Mouse (Mus musculus) stomach, postnatal 0 days (tissue): ENCODE measurements around the gene Fgf18. TPM values are rescaled to one million over a fixed set of nuclear protein-coding genes. Genes with fewer than 3 reads are reported as not detected.

ENCODE experiments used
- ATAC-seq: fragments of 200-750 bp; cut with Nextera tagmentation; 2 replicates; pipeline ENCODE4 v1.8.0; 2017; ENCODE audit not compliant: low FRiP score, low TSS enrichment
- DNase-seq: peaks from one replicate; pipeline ENCODE4 v3.0.0-alpha.2; 2016; ENCODE audit warnings: low spot score
- H3K27ac ChIP-seq: fragments of 300-500 bp; sonication (generic); replicated peaks from 2 replicates; pipeline ENCODE4 v1.5.1; 2014; ENCODE audit warnings: mild to moderate bottlenecking, control low read depth
- H3K27me3 ChIP-seq: fragments of 300-500 bp; sonication (generic); 2 replicates; pipeline ENCODE4 v1.6.1; 2014; ENCODE audit warnings: low read length; ENCODE audit not compliant: control insufficient read depth, insufficient read depth
- H3K36me3 ChIP-seq: fragments of 300-500 bp; sonication (generic); 2 replicates; pipeline ENCODE4 v1.6.1; 2014; ENCODE audit warnings: low read length, mixed read lengths; ENCODE audit not compliant: control insufficient read depth, insufficient read depth
- H3K4me1 ChIP-seq: fragments of 300-500 bp; sonication (generic); replicated peaks from 2 replicates; pipeline ENCODE4 v1.6.1; 2014; ENCODE audit warnings: antibody characterized with exemption; ENCODE audit not compliant: control insufficient read depth, insufficient read depth
- H3K4me2 ChIP-seq: fragments of 300-500 bp; sonication (generic); replicated peaks from 2 replicates; pipeline ENCODE4 v1.6.1; 2014; ENCODE audit warnings: low read depth, mild to moderate bottlenecking, control low read depth, moderate library complexity
- H3K4me3 ChIP-seq: fragments of 300-500 bp; sonication (generic); 2 replicates; pipeline ENCODE4 v1.5.1; 2014; ENCODE audit warnings: low read depth, low read length, control low read depth
- H3K9ac ChIP-seq: fragments of 300-500 bp; sonication (generic); 2 replicates; pipeline ENCODE4 v1.6.1; 2014; ENCODE audit warnings: mild to moderate bottlenecking, low read length, control low read depth, mixed read lengths
- H3K9me3 ChIP-seq: fragments of 300-500 bp; sonication (generic); 2 replicates; pipeline ENCODE4 v1.6.1; 2016; ENCODE audit warnings: low read length; ENCODE audit not compliant: control insufficient read depth
- CTCF ChIP-seq: IDR thresholded peaks from 2 replicates; pipeline ENCODE4 v1.5.1; 2016; ENCODE audit warnings: antibody characterized with exemption, low read depth, mild to moderate bottlenecking, moderate library complexity
- EP300 ChIP-seq: optimal IDR thresholded peaks from 2 replicates; pipeline ENCODE3; 2016; ENCODE audit warnings: antibody characterized with exemption
- WGBS: fragments of 180-500 bp; shearing (Covaris S2); extraction: QIAGEN DNeasy Blood & Tissue Kit; methylation state at CpG from one replicate; pipeline ENCODE4 v1.1.7; 2014; 5-methylcytosine and 5-hydroxymethylcytosine counted together
- polyA plus RNA-seq: library from polyadenylated mRNA; unstranded; fragments of >200 nt; fragmentation: Nextera tagmentation; extraction: Ambion mirVana; gene quantifications from 2 replicates; pipeline ENCODE4 v1.2.1, GENCODE M21; 2015

Gene Fgf18
- polyA plus RNA-seq, 1 experiment from 2014 or later = 2.3 TPM

DNA sequence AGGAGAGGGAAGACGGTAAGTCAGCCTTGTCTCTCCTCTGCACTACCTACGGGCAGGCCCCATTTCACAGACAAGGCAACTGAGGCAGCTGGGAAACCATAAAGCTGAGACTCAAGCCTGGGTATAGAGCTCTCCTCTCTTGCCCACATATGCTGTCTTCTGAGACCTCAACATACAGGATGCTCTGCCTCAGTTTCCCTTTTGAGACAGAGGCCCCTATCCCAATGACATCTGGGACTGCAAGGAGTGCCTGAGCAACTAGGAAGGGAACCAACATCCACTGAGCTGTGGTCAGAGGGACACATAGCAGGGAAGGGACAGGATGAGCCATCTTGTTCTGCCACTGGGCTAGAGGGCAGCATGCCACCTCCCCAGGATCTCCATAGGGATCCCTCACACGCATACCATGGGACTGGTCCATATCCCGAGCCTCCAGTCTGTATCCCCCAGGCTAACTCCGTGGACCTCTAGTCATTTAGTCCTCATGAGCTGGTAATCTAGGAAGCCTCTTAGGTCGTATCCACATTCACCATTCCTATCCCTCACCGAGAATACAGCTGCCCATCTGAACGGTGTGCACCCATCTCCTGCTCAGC, 12.7 kb downstream of the Fgf18 start:
- TF ChIP-seq EP300 = no peak
- TF ChIP-seq CTCF = no peak
- WGBS = 88% methylated on average over 8 of the region's 8 CpGs
- H3K27me3 ChIP-seq = no peaks in the 10 kb centered on the region
- no peak for ATAC-seq
- no peak overlapping the region for H3K4me3 ChIP-seq
- no peak overlapping the region for H3K27ac ChIP-seq
- no peaks in the 10 kb centered on the region for H3K36me3 ChIP-seq
- H3K9me3 ChIP-seq = no peaks in the 10 kb centered on the region
- no peak for DNase-seq
- no peak overlapping the region for H3K4me2 ChIP-seq
- no peaks in the 10 kb centered on the region for H3K4me1 ChIP-seq
- no peak overlapping the region for H3K9ac ChIP-seq

DNA sequence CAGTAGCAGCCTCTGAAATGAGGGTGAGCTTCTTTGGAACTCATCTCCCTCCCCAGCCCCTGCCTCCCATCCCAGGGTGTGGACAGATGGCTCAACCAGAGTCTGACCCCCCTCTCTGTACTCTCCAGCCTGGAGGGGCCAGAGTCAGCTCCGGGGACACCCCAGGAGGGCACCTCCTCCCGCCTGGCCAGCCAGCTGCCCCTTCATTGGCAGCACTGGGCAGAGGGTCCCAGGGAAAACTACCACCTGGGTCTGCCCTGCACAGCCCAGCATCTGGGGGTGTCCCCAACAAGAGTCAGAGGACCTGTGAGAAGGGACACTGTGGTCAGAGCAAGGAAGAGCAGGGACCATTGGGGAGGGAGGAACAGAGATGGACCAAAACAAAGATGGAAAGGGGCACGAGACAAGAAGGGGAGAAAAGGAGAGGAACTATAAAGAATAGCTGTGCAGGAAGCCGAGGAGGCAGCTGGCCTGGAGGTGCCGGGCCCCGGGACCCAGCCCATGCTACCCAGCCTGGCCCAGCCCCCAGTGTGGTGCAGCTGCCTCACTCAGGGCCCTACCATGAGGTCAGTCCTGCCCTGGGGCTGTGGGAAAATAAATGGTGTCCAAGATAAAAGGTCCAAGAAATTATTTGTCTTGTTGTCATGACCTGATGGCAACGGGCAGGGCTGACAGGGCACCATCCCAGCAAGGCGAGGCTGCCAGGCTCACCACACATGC, 14.4 kb downstream of the Fgf18 start:
- H3K4me3 ChIP-seq = no peak overlapping the region
- no peaks in the 10 kb centered on the region for H3K36me3 ChIP-seq
- no peaks in the 10 kb centered on the region for H3K27me3 ChIP-seq
- no peak for TF ChIP-seq CTCF
- no peak for TF ChIP-seq EP300
- no peaks in the 10 kb centered on the region for H3K4me1 ChIP-seq
- no peak overlapping the region for H3K9ac ChIP-seq
- no peak overlapping the region for H3K27ac ChIP-seq
- DNase-seq (no peak), ATAC-seq (no peak)
- no peak overlapping the region for H3K4me2 ChIP-seq
- WGBS = 60% methylated on average over 8 of the region's 8 CpGs
- H3K9me3 ChIP-seq = no peaks in the 10 kb centered on the region

GRCm38 (mm10) chr11:33127058-33127457, 20.1 kb downstream of the Fgf18 start:
- Histone ChIP-seq H3K36me3 (no peaks in the 10 kb centered on the region), H3K27me3 (no peaks in the 10 kb centered on the region), H3K4me2 (no peak overlapping the region), H3K9me3 (no peaks in the 10 kb centered on the region), H3K4me3 (no peak overlapping the region), H3K27ac (no peak overlapping the region), H3K4me1 (no peaks in the 10 kb centered on the region), H3K9ac (no peak overlapping the region)
- DNase-seq = no peak
- ATAC-seq = no peak
- TF ChIP-seq EP300 (no peak), CTCF (no peak)

DNA sequence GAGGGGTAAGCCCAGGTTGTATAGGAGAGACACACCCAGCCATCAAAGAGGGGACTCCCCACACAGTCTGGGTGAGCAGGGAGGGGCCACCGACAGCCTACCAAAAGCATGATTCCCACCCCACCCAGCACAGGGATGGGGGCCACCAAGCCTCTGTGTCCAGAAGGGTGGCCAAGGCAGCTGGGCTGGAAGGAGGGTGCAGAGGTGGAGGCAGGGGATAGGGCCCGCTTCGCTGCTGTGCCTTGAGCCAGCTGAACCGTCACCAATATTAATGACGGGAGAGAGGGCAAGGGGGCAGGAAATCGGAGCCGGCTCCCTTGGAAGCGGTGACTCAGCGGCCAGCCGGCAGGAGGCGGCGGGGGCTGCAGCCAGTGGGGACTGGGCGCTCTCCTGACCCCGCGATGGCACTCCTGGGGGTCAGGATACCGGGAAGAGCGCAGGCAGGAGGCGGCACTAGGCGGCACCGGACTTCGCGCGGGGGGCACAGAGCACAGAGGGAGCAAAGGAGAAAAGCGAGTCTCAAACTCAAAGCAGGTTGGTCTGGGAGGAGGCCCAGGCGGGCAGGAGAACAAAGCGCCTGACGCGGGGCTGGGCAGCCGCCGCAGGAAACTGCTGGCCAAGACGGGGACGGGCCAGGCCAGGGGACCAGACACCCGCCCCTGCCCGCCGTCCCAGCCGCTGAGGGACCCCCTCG, 24.5 kb downstream of the Fgf18 start:
- H3K4me1 ChIP-seq = no peaks in the 10 kb centered on the region
- H3K27me3 ChIP-seq = no peaks in the 10 kb centered on the region
- peak; percentile 30; the same call in 1 of the 2 replicates for TF ChIP-seq CTCF
- TF ChIP-seq EP300 = no peak
- peak; percentile 34 for DNase-seq
- no peak overlapping the region for H3K27ac ChIP-seq
- H3K9me3 ChIP-seq = no peaks in the 10 kb centered on the region
- peak overlapping the region; percentile 38; the same call in 1 of the 2 replicates for H3K9ac ChIP-seq
- H3K4me2 ChIP-seq = peak overlapping the region; percentile 61
- H3K36me3 ChIP-seq = no peaks in the 10 kb centered on the region
- peak; percentile 41 for ATAC-seq
- WGBS = 6% methylated on average over 36 of the region's 37 CpGs
- peak overlapping the region; percentile 28 for H3K4me3 ChIP-seq

GRCm38 (mm10) chr11:33119556-33119955, 27.6 kb downstream of the Fgf18 start:
- Histone ChIP-seq H3K9ac (no peak overlapping the region), H3K4me2 (no peak overlapping the region), H3K27ac (no peak overlapping the region), H3K36me3 (no peaks in the 10 kb centered on the region), H3K9me3 (no peaks in the 10 kb centered on the region), H3K4me3 (no peak overlapping the region), H3K4me1 (no peaks in the 10 kb centered on the region), H3K27me3 (no peaks in the 10 kb centered on the region)
- TF ChIP-seq CTCF (no peak), EP300 (no peak)
- no peak for DNase-seq
- 64% methylated on average over 8 of the region's 8 CpGs for WGBS
- ATAC-seq = no peak

- Histone ChIP-seq H3K27ac (no peak overlapping the region), H3K4me1 (no peaks in the 10 kb centered on the region), H3K9ac (no peak overlapping the region), H3K27me3 (no peaks in the 10 kb centered on the region), H3K4me3 (no peak overlapping the region), H3K36me3 (no peaks in the 10 kb centered on the region), H3K4me2 (no peak overlapping the region), H3K9me3 (no peaks in the 10 kb centered on the region)
- DNase-seq = no peak
- WGBS = 71% methylated on average over 7 of the region's 7 CpGs
- ATAC-seq = no peak
- TF ChIP-seq EP300 (no peak), CTCF (no peak)
Measured at GRCm38 (mm10) chr11:33119116-33119515, 28.1 kb downstream of the Fgf18 start.
